Mouse (Mus musculus) olfactory bulb, adult 2 months (tissue): Measurements from ENCODE around the gene Cd59a. TPM values are rescaled to one million over a fixed set of nuclear protein-coding genes. Genes with fewer than 3 reads are reported as not detected.
"Not testable (repeated sequence)": the region's sequence is repeated elsewhere in the genome, so short reads cannot be mapped to it uniquely, and the experiment has no call there.

Source experiments
- H3K27ac ChIP-seq: fragments of 200-500 bp; 2 replicates; pipeline ENCODE4 v1.5.1; 2012; ENCODE audit warnings: low read depth, low read length; ENCODE audit not compliant: insufficient read depth
- H3K4me1 ChIP-seq: fragments of 200-500 bp; 2 replicates; pipeline ENCODE4 v1.6.1; 2012; ENCODE audit warnings: low read length; ENCODE audit not compliant: control insufficient read depth, insufficient read depth
- H3K4me3 ChIP-seq: fragments of 200-500 bp; 2 replicates; pipeline ENCODE4 v1.5.1; 2012; ENCODE audit warnings: mild to moderate bottlenecking, low read depth, low read length, moderate library complexity; ENCODE audit not compliant: insufficient read depth
- CTCF ChIP-seq: fragments of 200-500 bp; IDR thresholded peaks from 2 replicates; pipeline ENCODE4 v1.5.1; 2012; ENCODE audit warnings: low read depth, mild to moderate bottlenecking, low read length, moderate library complexity; ENCODE audit not compliant: insufficient read depth
- POLR2A ChIP-seq: fragments of 200-500 bp; IDR thresholded peaks from 2 replicates; pipeline ENCODE4 v1.6.1; 2012; ENCODE audit warnings: mild to moderate bottlenecking, low read depth, low read length, moderate library complexity; ENCODE audit not compliant: insufficient read depth
- WGBS: fragments of 180-500 bp; shearing (Covaris S2); methylation state at CpG from one replicate; pipeline ENCODE4 v1.1.7; 2018; 5-methylcytosine and 5-hydroxymethylcytosine counted together
- polyA plus RNA-seq: library from polyadenylated mRNA; stranded (reverse); fragments of >200 nt; gene quantifications from 2 replicates; pipeline ENCODE4 v1.2.4, GENCODE M21; 2012; ENCODE audit warnings: low replicate concordance; ENCODE audit not compliant: missing spikeins, insufficient read depth, insufficient read length

The Cd59a gene
- polyA plus RNA-seq = not detected in 2 replicates

- 21% methylated on average over 15 of the region's 15 CpGs for WGBS
Observed at GRCm38 (mm10) chr2:104095741-104096213, at the start of gene Cd59a. Cd59a (plus strand) TSS chr2:104095801.

GRCm38 (mm10) chr2:104058381-104058780 lies 37.2 kb upstream of the Cd59a start:
- TF ChIP-seq CTCF (no peak), POLR2A (no peak)
- H3K4me3 ChIP-seq = no peak overlapping the region
- 97% methylated on average over 1 of the region's 1 CpGs for WGBS
- no peak overlapping the region for H3K27ac ChIP-seq
- H3K4me1 ChIP-seq = no peaks in the 10 kb centered on the region

More at GRCm38 (mm10) chr2:104095741-104096213, at the start of gene Cd59a:
- H3K4me3 ChIP-seq = peak within 1 kb of the TSS; percentile 39
- TF ChIP-seq CTCF (no peak), POLR2A (no peak)
- H3K4me1 ChIP-seq = no peaks in the 10 kb centered on the region
- 0 out of 2 replicates have a peak within 1 kb of the TSS, but pooled peaks have one; percentile 36 for H3K27ac ChIP-seq

DNA sequence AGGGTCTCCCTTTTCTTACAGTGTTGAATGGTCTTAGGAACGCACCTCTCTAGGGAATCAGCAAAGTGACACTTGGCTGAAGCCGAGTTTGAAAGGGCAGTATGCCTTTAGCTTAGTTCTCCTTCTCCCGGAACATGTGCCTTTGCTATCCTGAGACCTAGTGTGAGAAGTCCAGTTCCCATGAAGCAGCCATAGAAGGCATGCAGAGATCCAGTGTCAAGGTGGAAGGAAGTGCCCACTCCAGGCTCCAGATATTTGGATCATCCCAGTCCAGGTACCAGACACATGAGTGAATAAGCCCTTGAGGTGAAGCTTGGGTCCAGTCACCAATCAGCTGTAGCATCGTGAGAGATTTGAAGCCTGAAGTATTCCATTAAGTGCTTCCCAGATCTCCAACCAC lies 36.6 kb upstream of the Cd59a start:
- Histone ChIP-seq H3K4me3 (no peak overlapping the region), H3K27ac (no peak overlapping the region), H3K4me1 (no peaks in the 10 kb centered on the region)
- no peak for TF ChIP-seq CTCF
- TF ChIP-seq POLR2A = no peak
- 91% methylated on average over 4 of the region's 4 CpGs for WGBS

DNA sequence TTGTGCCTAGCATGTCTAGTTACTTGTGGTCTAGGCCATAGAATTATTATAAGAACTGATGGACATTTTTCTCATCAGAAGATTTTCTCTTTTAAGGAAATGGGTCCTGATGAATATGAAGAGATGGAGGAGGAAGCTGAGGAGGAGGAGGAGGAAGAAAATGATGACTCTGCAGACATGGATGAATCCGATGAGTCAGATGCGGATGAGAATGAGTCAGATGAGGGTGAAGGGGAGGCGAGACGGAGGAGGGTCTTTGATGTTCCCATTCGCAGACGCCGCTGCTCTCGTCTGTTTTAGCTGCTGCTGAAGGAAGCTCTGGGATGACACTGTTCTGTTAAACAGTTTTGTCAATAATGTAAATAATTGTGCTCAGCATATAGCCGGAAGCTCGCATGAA lies 35.8 kb upstream of the Cd59a start:
- TF ChIP-seq CTCF (no peak), POLR2A (no peak)
- Histone ChIP-seq H3K4me3 (no peak overlapping the region), H3K4me1 (no peaks in the 10 kb centered on the region), H3K27ac (no peak overlapping the region)
- WGBS = 74% methylated on average over 10 of the region's 10 CpGs

DNA sequence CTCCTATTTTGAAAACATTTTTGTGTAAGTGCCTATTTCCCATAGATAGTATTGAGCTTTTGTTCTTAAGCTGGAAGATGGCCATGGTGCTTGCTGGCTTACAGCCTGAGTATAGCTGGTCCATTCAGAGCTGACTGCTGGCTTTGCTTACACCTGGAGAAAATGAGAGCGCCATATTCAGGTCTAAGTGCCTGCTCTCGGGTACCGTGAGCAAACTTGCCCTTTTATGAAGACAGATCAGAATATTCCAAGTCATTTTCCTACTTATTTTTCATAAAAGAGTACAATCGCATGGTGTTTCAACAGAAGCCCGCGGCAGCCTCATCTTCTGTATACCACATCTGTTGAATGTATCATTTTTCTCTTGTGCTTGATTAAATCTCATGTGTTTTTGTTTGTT lies 34.6 kb upstream of the Cd59a start:
- WGBS = 89% methylated on average over 6 of the region's 6 CpGs
- Histone ChIP-seq H3K4me1 (no peaks in the 10 kb centered on the region), H3K27ac (no peak overlapping the region), H3K4me3 (no peak overlapping the region)
- TF ChIP-seq POLR2A (no peak), CTCF (no peak)

GRCm38 (mm10) chr2:104062665-104063064 lies 32.9 kb upstream of the Cd59a start:
- TF ChIP-seq CTCF (no peak), POLR2A (no peak)
- Histone ChIP-seq H3K27ac (no peak overlapping the region), H3K4me1 (no peaks in the 10 kb centered on the region), H3K4me3 (no peak overlapping the region)

- TF ChIP-seq CTCF (no peak), POLR2A (no peak)
- Histone ChIP-seq H3K27ac (no peak overlapping the region), H3K4me1 (no peaks in the 10 kb centered on the region), H3K4me3 (no peak overlapping the region)
- WGBS = 87% methylated on average over 2 of the region's 2 CpGs
Observed at GRCm38 (mm10) chr2:104064152-104064551, 31.4 kb upstream of the Cd59a start.

- not testable (repeated sequence) for H3K4me3 ChIP-seq, H3K27ac ChIP-seq, H3K4me1 ChIP-seq
- WGBS = 75% methylated on average over 6 of the region's 6 CpGs
Observed at GRCm38 (mm10) chr2:104065526-104065925, 30.1 kb upstream of the Cd59a start, which contains the start of gene Gm10912. Gm10912 (plus strand) TSS chr2:104065826.

DNA sequence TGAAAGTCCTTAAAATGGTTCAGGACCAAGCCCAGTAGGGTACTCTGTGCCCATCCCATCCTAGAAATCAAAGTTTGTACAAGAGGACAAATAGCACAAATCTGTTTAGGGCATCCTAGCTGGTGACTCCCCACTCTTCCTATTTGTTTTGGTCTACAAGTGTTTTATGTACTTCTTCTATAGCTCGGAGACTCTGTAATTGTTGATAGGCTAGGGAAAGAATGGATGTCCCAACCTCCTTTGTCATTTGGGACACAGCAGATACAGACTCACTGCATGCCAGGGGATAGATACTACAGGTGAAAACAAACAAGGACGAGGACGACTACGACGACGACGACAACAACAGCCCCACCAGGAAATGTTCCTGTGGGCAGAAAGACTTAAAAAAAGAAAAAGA lies 27.2 kb upstream of the Cd59a start, which contains the start of gene Gm10799:
Gene Gm10799, minus strand, starts transcription at position 101 of the 400 bp plus-strand sequence.
- 89% methylated on average over 7 of the region's 7 CpGs for WGBS
- H3K27ac ChIP-seq, H3K4me3 ChIP-seq, H3K4me1 ChIP-seq: not testable (repeated sequence)

DNA sequence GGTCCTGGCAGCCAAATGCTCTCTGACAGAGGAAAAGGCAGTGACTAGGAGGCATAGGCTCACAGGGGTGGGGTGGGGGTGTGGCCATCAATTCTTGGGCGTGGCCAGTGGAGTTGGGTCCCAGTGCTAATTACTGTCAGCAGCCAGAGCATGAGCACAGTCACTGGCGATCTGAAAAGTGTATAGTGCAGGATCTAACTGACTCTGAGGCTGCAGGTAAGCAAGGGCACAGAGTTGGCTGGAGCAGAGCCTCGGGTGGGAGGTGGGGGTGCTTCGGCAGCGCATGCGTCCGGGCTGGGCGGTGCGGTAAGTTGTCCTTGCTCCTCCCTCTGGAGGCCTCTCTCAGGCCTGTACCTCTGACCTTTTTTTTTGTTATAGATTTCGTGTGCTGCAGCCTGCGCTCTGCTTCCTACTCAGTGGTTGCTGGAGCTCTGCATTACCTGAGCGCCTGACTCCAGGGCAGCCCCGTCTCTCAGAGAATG lies 25.9 kb upstream of the Cd59a start, which contains the start of gene Cd59b:
Gene Cd59b, plus strand, starts transcription at position 146 of the 482 bp plus-strand sequence.
- TF ChIP-seq CTCF (no peak), POLR2A (no peak)
- WGBS = 10% methylated on average over 13 of the region's 13 CpGs

GRCm38 (mm10) chr2:104078285-104078684 lies 17.3 kb upstream of the Cd59a start:
- not testable (repeated sequence) for H3K4me1 ChIP-seq, H3K4me3 ChIP-seq, H3K27ac ChIP-seq
- WGBS = 88% methylated on average over 5 of the region's 5 CpGs

More for the DNA sequence above, 25.9 kb upstream of the Cd59a start, which contains the start of gene Cd59b:
- H3K27ac ChIP-seq = no peak within 1 kb of the TSS
- peaks cover 6% of the 10 kb centered on the region for H3K4me1 ChIP-seq
- H3K4me3 ChIP-seq = peak within 1 kb of the TSS; percentile 45

DNA sequence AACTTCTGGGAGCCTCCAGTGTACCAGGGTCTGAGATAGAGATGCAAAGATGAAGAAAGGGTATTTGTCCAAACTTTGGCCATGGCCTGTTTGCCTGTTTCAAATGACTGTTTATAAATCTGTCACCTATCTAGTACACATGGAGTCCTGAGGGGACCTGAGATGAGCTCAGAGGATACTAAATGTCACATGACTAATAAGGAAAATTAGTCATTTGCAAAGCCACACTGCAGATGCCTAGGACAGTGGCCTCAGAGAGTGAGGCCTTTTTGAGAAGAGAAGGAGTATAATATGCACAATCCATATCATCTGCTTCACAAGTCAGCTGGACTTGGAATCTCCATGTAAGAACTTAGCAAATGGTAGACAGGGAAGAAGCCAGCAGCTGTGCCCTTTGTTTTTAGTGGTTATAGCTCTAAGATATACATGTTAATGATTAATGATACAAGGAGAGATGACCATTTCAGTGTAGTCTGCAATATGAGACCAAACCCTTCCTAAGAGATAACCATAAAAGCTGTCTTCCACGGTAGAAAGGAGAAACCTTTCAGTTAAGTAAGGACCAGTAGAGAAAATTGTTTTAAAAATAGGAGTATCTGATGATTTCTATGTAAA lies 14.1 kb upstream of the Cd59a start:
- H3K4me3 ChIP-seq, H3K27ac ChIP-seq, H3K4me1 ChIP-seq: not testable (repeated sequence)
- WGBS = no CpG with 5 or more reads among the region's 1 CpGs
